Mouse (Mus musculus): ENCODE data around the gene Slc43a3. TPM values are rescaled to one million over a fixed set of nuclear protein-coding genes. Genes with fewer than 3 reads are reported as not detected.

The Slc43a3 gene
- polyA plus RNA-seq, 1 experiment from 2014 or later, result 36.6 TPM

DNA sequence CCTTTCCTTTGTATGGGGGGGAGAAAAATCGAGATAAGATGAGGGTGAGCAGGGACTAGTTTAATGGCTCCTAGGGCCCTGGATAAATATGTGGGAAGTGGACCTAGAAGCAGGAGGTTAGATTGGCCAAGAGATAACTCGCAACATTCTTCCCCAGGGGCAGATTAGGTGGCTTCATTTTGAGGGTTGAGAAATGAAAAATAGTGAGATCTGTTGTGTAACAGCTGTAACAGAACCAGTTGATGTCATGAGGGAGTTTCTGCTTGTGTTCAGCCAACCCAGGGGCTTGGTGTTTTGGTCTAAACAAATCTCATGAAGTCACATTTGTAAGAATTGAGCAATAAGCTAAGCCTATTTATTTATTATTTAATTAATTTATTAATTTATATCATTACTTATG is 5.0 kb downstream of the Slc43a3 start:
- no peaks in the 10 kb centered on the region for H3K27me3 ChIP-seq (replicated peaks; ENCODE audit: control insufficient read depth, insufficient read depth, low read length)
- no peaks in the 10 kb centered on the region for H3K9me3 ChIP-seq (ENCODE audit: control insufficient read depth, low read length)
- H3K9ac ChIP-seq (ENCODE audit: low read depth, low read length), result no peak overlapping the region
- no peak overlapping the region for H3K4me3 ChIP-seq (ENCODE audit: low read depth, low read length)
- 0 out of 2 replicates have a peak, but pooled peaks cover 17% of the 10 kb centered on the region for H3K36me3 ChIP-seq (ENCODE audit: control insufficient read depth, insufficient read depth, low read length)
- no peak overlapping the region for H3K4me2 ChIP-seq (ENCODE audit: low read depth, low read length)
- peaks cover 15% of the 10 kb centered on the region; the same call in 1 of the 2 replicates for H3K4me1 ChIP-seq (ENCODE audit: control insufficient read depth, insufficient read depth, low read length)
- 65% methylated on average over 2 of the region's 2 CpGs for WGBS
- DNase-seq (ENCODE audit: low spot score), result no peak
- no peak for ATAC-seq (ENCODE audit: low read depth)
- H3K27ac ChIP-seq (replicated peaks; ENCODE audit: low read depth, low read length), result no peak overlapping the region

- Histone ChIP-seq H3K27me3 (replicated peaks; ENCODE audit: control insufficient read depth, insufficient read depth, low read length) (no peaks in the 10 kb centered on the region), H3K4me3 (ENCODE audit: low read depth, low read length) (no peak overlapping the region), H3K9me3 (ENCODE audit: control insufficient read depth, low read length) (no peaks in the 10 kb centered on the region), H3K4me2 (ENCODE audit: low read depth, low read length) (no peak overlapping the region), H3K36me3 (ENCODE audit: control insufficient read depth, insufficient read depth, low read length) (0 out of 2 replicates have a peak, but pooled peaks cover 21% of the 10 kb centered on the region), H3K9ac (ENCODE audit: low read depth, low read length) (no peak overlapping the region), H3K4me1 (ENCODE audit: control insufficient read depth, insufficient read depth, low read length) (peaks cover 15% of the 10 kb centered on the region; the same call in 1 of the 2 replicates), H3K27ac (replicated peaks; ENCODE audit: low read depth, low read length) (no peak overlapping the region)
- ATAC-seq (ENCODE audit: low read depth), result no peak
- DNase-seq (ENCODE audit: low spot score), result no peak
- WGBS, result 91% methylated on average over 4 of the region's 4 CpGs
Measured at GRCm38 (mm10) chr2:84941795-84942194, 5.4 kb downstream of the Slc43a3 start.

- ATAC-seq (ENCODE audit: low read depth), result no peak
- 83% methylated on average over 3 of the region's 3 CpGs for WGBS
- H3K36me3 ChIP-seq (ENCODE audit: control insufficient read depth, insufficient read depth, low read length), result peaks cover 63% of the 10 kb centered on the region
Measured at GRCm38 (mm10) chr2:84947154-84947771, 10.9 kb downstream of the Slc43a3 start.

GRCm38 (mm10) chr2:84948252-84948651 is 11.9 kb downstream of the Slc43a3 start:
- DNase-seq (ENCODE audit: low spot score) (no peak), ATAC-seq (ENCODE audit: low read depth) (no peak)
- Histone ChIP-seq H3K4me3 (ENCODE audit: low read depth, low read length) (no peak overlapping the region), H3K4me2 (ENCODE audit: low read depth, low read length) (no peak overlapping the region), H3K9me3 (ENCODE audit: control insufficient read depth, low read length) (no peaks in the 10 kb centered on the region), H3K36me3 (ENCODE audit: control insufficient read depth, insufficient read depth, low read length) (peaks cover 67% of the 10 kb centered on the region), H3K4me1 (ENCODE audit: control insufficient read depth, insufficient read depth, low read length) (no peaks in the 10 kb centered on the region), H3K27ac (replicated peaks; ENCODE audit: low read depth, low read length) (no peak overlapping the region), H3K27me3 (replicated peaks; ENCODE audit: control insufficient read depth, insufficient read depth, low read length) (no peaks in the 10 kb centered on the region), H3K9ac (ENCODE audit: low read depth, low read length) (no peak overlapping the region)
- 90% methylated on average over 7 of the region's 7 CpGs for WGBS

More at GRCm38 (mm10) chr2:84947154-84947771, 10.9 kb downstream of the Slc43a3 start:
- Histone ChIP-seq H3K4me1 (ENCODE audit: control insufficient read depth, insufficient read depth, low read length) (no peaks in the 10 kb centered on the region), H3K4me3 (ENCODE audit: low read depth, low read length) (no peak overlapping the region), H3K27ac (replicated peaks; ENCODE audit: low read depth, low read length) (no peak overlapping the region), H3K27me3 (replicated peaks; ENCODE audit: control insufficient read depth, insufficient read depth, low read length) (no peaks in the 10 kb centered on the region), H3K9ac (ENCODE audit: low read depth, low read length) (no peak overlapping the region), H3K4me2 (ENCODE audit: low read depth, low read length) (no peak overlapping the region), H3K9me3 (ENCODE audit: control insufficient read depth, low read length) (no peaks in the 10 kb centered on the region)
- DNase-seq (ENCODE audit: low spot score), result no peak

GRCm38 (mm10) chr2:84948721-84949120 is 12.3 kb downstream of the Slc43a3 start:
- no peak overlapping the region for H3K27ac ChIP-seq (replicated peaks; ENCODE audit: low read depth, low read length)
- no peak for DNase-seq (ENCODE audit: low spot score)
- no peak overlapping the region for H3K4me3 ChIP-seq (ENCODE audit: low read depth, low read length)
- no peak overlapping the region for H3K9ac ChIP-seq (ENCODE audit: low read depth, low read length)
- no peaks in the 10 kb centered on the region for H3K4me1 ChIP-seq (ENCODE audit: control insufficient read depth, insufficient read depth, low read length)
- no peak for ATAC-seq (ENCODE audit: low read depth)
- peaks cover 71% of the 10 kb centered on the region for H3K36me3 ChIP-seq (ENCODE audit: control insufficient read depth, insufficient read depth, low read length)
- no peak overlapping the region for H3K4me2 ChIP-seq (ENCODE audit: low read depth, low read length)
- H3K9me3 ChIP-seq (ENCODE audit: control insufficient read depth, low read length), result no peaks in the 10 kb centered on the region
- WGBS, result 86% methylated on average over 2 of the region's 2 CpGs
- no peaks in the 10 kb centered on the region for H3K27me3 ChIP-seq (replicated peaks; ENCODE audit: control insufficient read depth, insufficient read depth, low read length)

- Histone ChIP-seq H3K4me2 (ENCODE audit: low read depth, low read length) (no peak overlapping the region), H3K4me1 (ENCODE audit: control insufficient read depth, insufficient read depth, low read length) (no peaks in the 10 kb centered on the region), H3K4me3 (ENCODE audit: low read depth, low read length) (no peak overlapping the region), H3K27me3 (replicated peaks; ENCODE audit: control insufficient read depth, insufficient read depth, low read length) (no peaks in the 10 kb centered on the region), H3K9me3 (ENCODE audit: control insufficient read depth, low read length) (no peaks in the 10 kb centered on the region), H3K27ac (replicated peaks; ENCODE audit: low read depth, low read length) (no peak overlapping the region), H3K36me3 (ENCODE audit: control insufficient read depth, insufficient read depth, low read length) (peaks cover 84% of the 10 kb centered on the region), H3K9ac (ENCODE audit: low read depth, low read length) (no peak overlapping the region)
- DNase-seq (ENCODE audit: low spot score), result no peak
- 89% methylated on average over 8 of the region's 8 CpGs for WGBS
- ATAC-seq (ENCODE audit: low read depth), result no peak
Measured at GRCm38 (mm10) chr2:84951027-84951426, 14.6 kb downstream of the Slc43a3 start.

DNA sequence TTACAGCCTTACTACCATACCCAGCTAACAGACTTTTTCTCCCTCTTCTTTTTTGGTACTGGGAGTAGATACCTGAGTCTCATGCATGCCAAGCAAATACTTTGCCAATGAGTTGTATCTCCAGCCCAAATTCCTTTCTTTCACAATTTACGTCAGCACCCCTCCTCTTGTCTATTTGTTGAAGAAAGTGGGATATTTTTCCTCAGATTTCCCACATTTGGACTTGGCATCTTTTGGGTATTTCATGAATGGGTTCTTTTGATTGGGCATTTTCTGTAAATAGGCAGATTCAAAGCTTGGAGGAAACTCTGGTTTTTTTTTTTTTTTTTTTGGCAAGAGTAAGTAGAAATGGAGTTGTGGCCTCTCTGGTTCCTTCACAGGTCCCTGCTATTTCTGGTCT is 15.9 kb downstream of the Slc43a3 start:
- no peak overlapping the region for H3K27ac ChIP-seq (replicated peaks; ENCODE audit: low read depth, low read length)
- H3K4me1 ChIP-seq (ENCODE audit: control insufficient read depth, insufficient read depth, low read length), result no peaks in the 10 kb centered on the region
- DNase-seq (ENCODE audit: low spot score), result no peak
- H3K36me3 ChIP-seq (ENCODE audit: control insufficient read depth, insufficient read depth, low read length), result peaks cover 83% of the 10 kb centered on the region
- ATAC-seq (ENCODE audit: low read depth), result no peak
- H3K4me3 ChIP-seq (ENCODE audit: low read depth, low read length), result no peak overlapping the region
- no peak overlapping the region for H3K4me2 ChIP-seq (ENCODE audit: low read depth, low read length)
- no peaks in the 10 kb centered on the region for H3K9me3 ChIP-seq (ENCODE audit: control insufficient read depth, low read length)
- no peak overlapping the region for H3K9ac ChIP-seq (ENCODE audit: low read depth, low read length)
- WGBS, result 80% methylated on average over 1 of the region's 1 CpGs
- no peaks in the 10 kb centered on the region for H3K27me3 ChIP-seq (replicated peaks; ENCODE audit: control insufficient read depth, insufficient read depth, low read length)

- DNase-seq (ENCODE audit: low spot score) (no peak), ATAC-seq (ENCODE audit: low read depth) (no peak)
- Histone ChIP-seq H3K27me3 (replicated peaks; ENCODE audit: control insufficient read depth, insufficient read depth, low read length) (no peaks in the 10 kb centered on the region), H3K9me3 (ENCODE audit: control insufficient read depth, low read length) (no peaks in the 10 kb centered on the region), H3K9ac (ENCODE audit: low read depth, low read length) (no peak overlapping the region), H3K4me3 (ENCODE audit: low read depth, low read length) (no peak overlapping the region), H3K4me1 (ENCODE audit: control insufficient read depth, insufficient read depth, low read length) (no peaks in the 10 kb centered on the region), H3K4me2 (ENCODE audit: low read depth, low read length) (no peak overlapping the region), H3K27ac (replicated peaks; ENCODE audit: low read depth, low read length) (no peak overlapping the region), H3K36me3 (ENCODE audit: control insufficient read depth, insufficient read depth, low read length) (peaks cover 81% of the 10 kb centered on the region)
- 85% methylated on average over 4 of the region's 4 CpGs for WGBS
Measured at GRCm38 (mm10) chr2:84952693-84953092, 16.3 kb downstream of the Slc43a3 start.

GRCm38 (mm10) chr2:84955435-84955834 is 19.1 kb downstream of the Slc43a3 start:
- Histone ChIP-seq H3K27me3 (replicated peaks; ENCODE audit: control insufficient read depth, insufficient read depth, low read length) (no peaks in the 10 kb centered on the region), H3K9ac (ENCODE audit: low read depth, low read length) (no peak overlapping the region), H3K36me3 (ENCODE audit: control insufficient read depth, insufficient read depth, low read length) (peaks cover 63% of the 10 kb centered on the region), H3K4me2 (ENCODE audit: low read depth, low read length) (no peak overlapping the region), H3K9me3 (ENCODE audit: control insufficient read depth, low read length) (no peaks in the 10 kb centered on the region), H3K4me1 (ENCODE audit: control insufficient read depth, insufficient read depth, low read length) (no peaks in the 10 kb centered on the region), H3K4me3 (ENCODE audit: low read depth, low read length) (no peak overlapping the region), H3K27ac (replicated peaks; ENCODE audit: low read depth, low read length) (no peak overlapping the region)
- DNase-seq (ENCODE audit: low spot score) (no peak), ATAC-seq (ENCODE audit: low read depth) (no peak)
- 88% methylated on average over 9 of the region's 9 CpGs for WGBS
